Mouse (Mus musculus): ENCODE data around the gene Psmb2.

DNA sequence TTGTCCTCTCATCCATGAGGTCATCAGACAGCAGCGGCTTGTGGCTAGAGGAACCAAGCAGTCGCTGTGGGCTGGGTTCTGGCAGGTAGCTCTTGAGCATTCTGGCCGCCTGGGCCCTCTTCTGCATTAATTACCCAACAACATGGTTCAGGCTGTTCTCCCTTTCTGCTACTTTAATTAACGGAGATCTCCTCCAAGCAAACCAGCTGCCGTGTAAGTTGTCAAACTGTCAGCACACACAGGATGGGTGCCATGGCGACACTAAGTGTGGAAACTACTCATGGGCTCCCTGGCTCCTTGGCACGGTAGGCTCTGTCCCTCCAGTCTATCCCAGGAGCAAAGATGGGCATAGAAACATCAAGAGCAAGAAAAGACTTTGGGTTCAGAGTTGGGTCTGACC lies 38.1 kb upstream of the Psmb2 start:
- TF ChIP-seq MYC (IDR thresholded peaks at IDR 0.05; ENCODE audit: low read depth, low read length) (no peak), CTCF (IDR thresholded peaks at IDR 0.05 in 2 of 3, conservative IDR thresholded peaks at IDR 0.05 in 1 of 3; ENCODE audit: control insufficient read depth in 1 of 3, insufficient read depth in 1 of 3, low read depth in 2 of 3, low read length in 3 of 3, poor library complexity in 1 of 3, severe bottlenecking in 1 of 3) (no peak), HCFC1 (IDR thresholded peaks at IDR 0.05; ENCODE audit: low read depth, low read length) (no peak), BHLHE40 (IDR thresholded peaks at IDR 0.05; ENCODE audit: borderline replicate concordance, low read depth, low read length) (no peak), TCF12 (IDR thresholded peaks at IDR 0.05; ENCODE audit: low read depth, low read length) (no peak), MAFK (IDR thresholded peaks at IDR 0.05; ENCODE audit: borderline replicate concordance, low read depth, low read length) (no peak), ZKSCAN1 (IDR thresholded peaks at IDR 0.05; ENCODE audit: low read depth, low read length) (no peak), MXI1 (IDR thresholded peaks at IDR 0.05; ENCODE audit: low read depth, low read length) (no peak)

Measured in MEL (cell line).